Mouse (Mus musculus): ENCODE results near the gene Tert. TPM values are rescaled to one million over a fixed set of nuclear protein-coding genes. Genes with fewer than 3 reads are reported as not detected.

Gene Tert
- 4.4 and 4.6 TPM in 2 replicates for polyA plus RNA-seq (2012; rRNA removed)

GRCm38 (mm10) chr13:73626745-73627549 is at the start of gene Tert:
Gene Tert, plus strand, starts transcription at chr13:73626911.
- no peak for DNase-seq (ENCODE audit: low read depth)

GRCm38 (mm10) chr13:73577277-73577676 is 49.4 kb upstream of the Tert start:
- DNase-seq (ENCODE audit: low read depth), result no peak

GRCm38 (mm10) chr13:73591488-73591887 is 35.2 kb upstream of the Tert start:
- DNase-seq (ENCODE audit: low read depth), result no peak

- no peak for DNase-seq (ENCODE audit: low read depth)
Observed at GRCm38 (mm10) chr13:73592546-73592945, 34.2 kb upstream of the Tert start.

GRCm38 (mm10) chr13:73596276-73596675 is 30.4 kb upstream of the Tert start:
- no peak for DNase-seq (ENCODE audit: low read depth)

GRCm38 (mm10) chr13:73600217-73600616 is 26.5 kb upstream of the Tert start:
- DNase-seq (ENCODE audit: low read depth), result no peak

- no peak for DNase-seq (ENCODE audit: low read depth)
Observed at GRCm38 (mm10) chr13:73603046-73603445, 23.7 kb upstream of the Tert start.

GRCm38 (mm10) chr13:73603522-73604155 is 23.1 kb upstream of the Tert start, which contains the start of gene Clptm1l:
Gene Clptm1l, plus strand, starts transcription at chr13:73604006.
- no peak for DNase-seq (ENCODE audit: low read depth)

- no peak for DNase-seq (ENCODE audit: low read depth)
Observed at GRCm38 (mm10) chr13:73604156-73604957, 22.4 kb upstream of the Tert start.

- DNase-seq (ENCODE audit: low read depth), result no peak
Observed at GRCm38 (mm10) chr13:73618406-73618805, 8.3 kb upstream of the Tert start.

- DNase-seq (ENCODE audit: low read depth), result no peak
Observed at GRCm38 (mm10) chr13:73620637-73621036, 6.1 kb upstream of the Tert start.

- no peak for DNase-seq (ENCODE audit: low read depth)
Observed at GRCm38 (mm10) chr13:73626410-73626744, 334 bp upstream of the Tert start.

- DNase-seq (ENCODE audit: low read depth), result no peak
Observed at GRCm38 (mm10) chr13:73628586-73629113, 1.9 kb downstream of the Tert start.

GRCm38 (mm10) chr13:73631837-73632236 is 5.1 kb downstream of the Tert start:
- DNase-seq (ENCODE audit: low read depth), result no peak

- DNase-seq (ENCODE audit: low read depth), result no peak
Observed at GRCm38 (mm10) chr13:73637826-73638225, 11.1 kb downstream of the Tert start.

- DNase-seq (ENCODE audit: low read depth), result no peak
Observed at GRCm38 (mm10) chr13:73641296-73641695, 14.6 kb downstream of the Tert start.

- no peak for DNase-seq (ENCODE audit: low read depth)
Observed at GRCm38 (mm10) chr13:73646397-73647087, 19.8 kb downstream of the Tert start.

- no peak for DNase-seq (ENCODE audit: low read depth)
Observed at GRCm38 (mm10) chr13:73653266-73653665, 26.6 kb downstream of the Tert start.

GRCm38 (mm10) chr13:73654976-73655375 is 28.3 kb downstream of the Tert start:
- DNase-seq (ENCODE audit: low read depth), result no peak

- DNase-seq (ENCODE audit: low read depth), result no peak
Observed at GRCm38 (mm10) chr13:73658953-73659352, 32.2 kb downstream of the Tert start.

GRCm38 (mm10) chr13:73660163-73660695 is 33.5 kb downstream of the Tert start:
- no peak for DNase-seq (ENCODE audit: low read depth)

All from gonadal fat pad, adult 2 months (tissue).